Mouse (Mus musculus): ENCODE measurements around the gene Gm3435.
A peak's percentile ranks its signal among the peaks of the same experiment; 100 is the strongest.
"Not testable (repeated sequence)": the region's sequence is repeated elsewhere in the genome, so short reads cannot be mapped to it uniquely, and the experiment has no call there.

Gene Gm3435

DNA sequence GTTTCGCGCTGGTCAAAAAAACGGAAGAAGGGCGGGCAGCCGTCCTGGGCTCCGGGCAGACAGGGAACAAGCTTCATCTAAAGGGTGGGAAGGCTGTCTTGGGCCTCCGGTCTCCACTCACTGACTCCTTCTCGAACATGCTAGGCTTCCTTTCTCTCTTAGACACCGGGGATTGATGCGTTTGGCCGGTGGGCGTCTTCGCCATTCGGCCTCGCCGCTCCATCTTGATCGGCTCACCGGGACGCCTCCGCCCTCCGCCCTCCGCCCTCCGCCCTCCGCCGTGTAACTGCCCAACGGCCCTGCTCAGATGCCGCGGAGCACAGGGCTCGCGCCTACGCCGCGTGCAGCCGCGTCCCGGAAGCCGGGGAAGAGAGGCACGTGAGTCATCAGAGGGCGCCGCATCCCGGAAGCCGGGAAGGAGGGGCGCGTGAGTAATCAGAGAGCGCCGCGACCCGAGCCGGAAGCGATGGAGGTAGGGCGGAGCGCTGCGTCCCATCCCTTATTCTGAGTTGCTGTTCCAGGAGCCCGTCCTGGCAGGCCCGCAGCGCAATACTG lies 31.3 kb downstream of the Gm3435 start, which contains the start of the genes Ermard, Tcte3 and Gm3448:
Gene Ermard (plus strand): TSS at position 34 of the 555 bp plus-strand sequence.
Gene Tcte3 (minus strand): TSS at position 314 of the 555 bp plus-strand sequence.
Gene Gm3448 (minus strand): TSS at position 363 of the 555 bp plus-strand sequence.
- peak; percentile 39 to 47 for DNase-seq

- DNase-seq = not testable (repeated sequence)
These were observed 40.4 kb downstream of the Gm3435 start for GRCm38 (mm10) chr17:15050338-15050737.

GRCm38 (mm10) chr17:15052766-15053165 lies 42.8 kb downstream of the Gm3435 start:
- not testable (repeated sequence) for DNase-seq

- not testable (repeated sequence) for DNase-seq
These were observed 43.3 kb downstream of the Gm3435 start for GRCm38 (mm10) chr17:15053183-15053828.

DNA sequence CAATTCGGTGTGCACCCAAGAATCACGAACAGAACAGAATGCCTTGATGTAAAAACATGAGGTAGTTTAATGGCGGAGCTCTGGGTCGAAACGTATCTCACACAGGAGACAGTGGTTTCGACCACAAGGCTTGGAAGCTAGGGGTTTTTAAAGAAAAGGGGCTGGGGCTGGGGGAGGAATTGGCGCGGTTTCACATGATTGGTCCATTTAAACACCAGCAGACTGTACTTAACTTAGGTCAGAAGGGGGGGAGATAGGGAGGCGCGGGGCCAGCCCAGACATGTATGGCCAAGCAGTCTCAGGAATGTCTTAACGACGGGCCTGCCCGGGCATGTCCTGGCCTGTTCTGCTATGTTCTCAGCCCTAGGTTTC lies 43.8 kb downstream of the Gm3435 start:
- DNase-seq = not testable (repeated sequence)

DNA sequence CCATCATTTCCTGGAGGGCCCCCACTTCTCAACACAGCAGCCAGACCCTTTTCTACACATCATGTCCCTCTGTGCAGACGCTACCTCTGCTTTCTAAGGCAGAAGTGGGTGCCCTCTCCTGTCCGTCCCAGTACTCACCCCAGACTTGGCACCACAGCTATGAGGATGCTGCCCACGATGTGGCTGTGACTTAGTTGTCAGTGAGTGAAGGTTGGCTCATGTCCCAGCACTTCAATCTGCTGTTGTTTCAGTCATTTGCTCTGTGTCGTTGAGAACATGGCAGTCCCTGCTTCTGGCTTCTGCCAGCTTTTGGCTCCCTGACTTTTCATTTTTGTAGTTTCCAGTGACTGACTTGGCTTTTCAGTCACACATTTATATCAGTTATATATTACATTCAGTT lies 45.9 kb downstream of the Gm3435 start:
- no peak for DNase-seq

GRCm38 (mm10) chr17:15058161-15058591 lies 48.2 kb downstream of the Gm3435 start:
- DNase-seq = no peak

DNA sequence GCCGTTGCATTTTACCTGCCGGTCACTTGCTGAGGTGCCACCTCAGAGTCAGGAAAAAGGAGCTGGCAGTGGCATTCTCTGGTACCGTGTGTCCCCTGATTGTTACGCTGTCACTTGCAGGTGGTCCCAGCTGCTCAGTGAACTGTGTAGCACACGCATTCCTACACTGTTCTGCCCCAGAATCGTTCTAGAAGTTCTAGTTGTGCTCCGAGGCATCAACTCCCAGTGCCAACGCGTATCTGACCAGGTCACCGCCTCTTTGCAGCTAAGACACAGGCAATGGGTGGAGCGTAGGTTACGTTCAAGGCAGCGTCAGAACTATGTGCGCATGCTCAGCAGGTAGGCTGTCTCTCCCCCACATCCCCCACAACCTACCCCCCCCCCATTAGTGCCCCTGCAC lies 49.7 kb downstream of the Gm3435 start:
- no peak for DNase-seq

GRCm38 (mm10) chr17:15060356-15060755 lies 50.4 kb downstream of the Gm3435 start:
- DNase-seq = no peak

DNA sequence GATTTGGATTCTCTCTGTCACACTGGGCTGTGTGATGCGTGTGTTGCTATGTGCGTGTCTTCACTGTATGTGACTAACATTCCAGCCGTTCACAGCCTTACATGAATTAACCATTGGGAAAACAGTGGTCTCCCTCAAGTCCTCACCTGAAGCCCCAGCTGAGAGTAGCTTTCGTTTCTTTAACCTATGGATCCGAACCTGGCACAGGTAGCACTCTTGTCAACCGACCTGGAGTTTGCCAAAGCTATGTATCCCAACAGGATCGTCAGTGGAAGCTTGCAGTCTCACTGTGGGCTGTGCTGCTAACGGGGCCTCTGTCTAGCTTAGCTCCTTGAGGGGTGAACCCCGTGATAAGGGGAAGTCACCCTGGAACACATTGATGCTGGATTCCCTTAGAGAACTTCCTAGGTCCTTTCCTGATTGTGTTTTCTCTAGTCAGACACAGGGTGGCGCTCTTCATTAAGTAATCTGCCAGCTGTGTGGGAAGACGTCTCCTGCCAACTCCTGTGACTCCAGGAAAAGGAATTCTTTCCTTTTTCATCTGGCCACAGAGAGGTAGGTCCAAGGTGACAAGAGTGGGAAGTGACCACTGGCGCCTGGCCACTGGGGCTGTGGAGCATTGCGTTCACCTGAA lies 55.5 kb downstream of the Gm3435 start:
- peak; percentile 46 to 68 for DNase-seq

- no peak for DNase-seq
These were observed 56.1 kb downstream of the Gm3435 start for GRCm38 (mm10) chr17:15066066-15066465.

DNA sequence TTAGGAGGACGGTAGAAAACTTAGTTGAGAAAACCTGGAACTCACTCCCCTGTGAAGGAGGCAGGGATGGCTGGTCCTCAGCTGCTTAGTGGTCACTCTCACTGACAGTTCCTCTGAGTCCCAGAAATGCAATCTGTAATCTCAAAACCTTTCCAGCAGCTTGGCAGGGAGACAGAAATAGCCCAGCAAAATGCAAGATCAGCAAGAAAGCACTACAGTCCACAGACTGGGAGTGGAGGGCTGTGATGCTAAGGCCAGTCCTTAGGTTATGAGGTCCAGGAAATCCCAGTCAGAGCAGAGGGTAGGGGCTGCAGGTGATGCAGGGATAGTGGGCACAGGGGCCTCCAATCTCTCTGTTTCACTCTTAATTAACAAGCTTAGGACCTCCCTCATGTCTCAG lies 56.9 kb downstream of the Gm3435 start:
- DNase-seq = no peak

DNA sequence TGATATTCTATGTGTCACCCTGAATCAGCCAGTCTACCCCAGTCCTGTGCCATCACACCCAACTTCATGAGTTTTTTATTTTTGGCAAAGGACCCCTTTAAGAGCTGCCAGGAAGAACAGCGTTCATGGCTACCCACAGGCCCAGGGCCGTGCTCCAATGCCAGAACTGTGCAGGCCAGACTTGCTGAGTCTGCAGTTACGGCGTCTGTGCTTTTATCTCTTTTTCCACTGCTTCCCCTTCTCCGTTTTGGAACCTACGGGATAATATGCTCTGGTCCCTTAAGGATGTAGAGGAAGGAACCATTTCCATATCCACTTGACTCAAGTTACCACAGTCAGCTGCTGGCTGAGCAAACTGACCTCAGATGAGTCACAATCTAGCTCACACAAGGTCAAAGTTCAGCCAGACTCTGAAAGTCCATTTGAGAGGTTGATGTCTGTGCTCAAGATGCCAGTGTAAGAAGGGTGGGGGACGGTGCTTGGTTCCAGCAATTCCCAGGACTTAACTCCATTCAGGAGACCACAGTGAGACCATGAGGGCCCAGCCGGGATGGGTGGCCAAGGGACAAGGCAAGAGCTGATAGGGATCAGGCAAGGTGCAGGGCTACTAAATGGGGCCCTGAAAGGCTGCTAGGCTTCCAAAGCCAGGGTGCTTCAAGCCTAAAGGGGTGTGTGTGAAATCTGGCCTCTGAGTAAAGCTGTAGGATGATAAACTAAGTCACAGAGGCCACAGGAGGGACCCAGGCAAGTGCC lies 58.2 kb downstream of the Gm3435 start:
- no peak for DNase-seq

DNA sequence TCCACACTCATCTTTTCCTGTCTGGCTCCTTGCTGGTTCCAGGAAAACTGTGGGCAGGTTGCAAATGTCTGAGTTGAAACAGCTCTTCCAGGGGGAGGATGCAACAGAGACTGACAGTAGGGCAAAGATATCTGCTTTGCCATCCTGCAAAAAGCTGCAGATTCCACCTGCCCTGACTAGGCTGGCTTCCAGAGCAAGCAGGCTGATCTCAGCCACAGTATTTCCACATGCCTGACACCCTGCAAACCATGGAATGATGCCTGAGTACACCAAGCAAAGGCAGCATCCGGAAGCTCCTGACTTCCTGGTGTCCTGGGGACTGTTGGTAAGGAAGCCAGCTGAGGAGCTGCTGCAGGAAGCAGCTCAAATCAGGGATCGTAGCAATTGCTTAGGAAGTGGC lies 59.1 kb downstream of the Gm3435 start:
- no peak for DNase-seq
